Mouse (Mus musculus) colon, adult 2 months (tissue): ENCODE results near the gene Gzma. TPM values are rescaled to one million over a fixed set of nuclear protein-coding genes. Genes with fewer than 3 reads are reported as not detected.

Experiments used
- polyA plus RNA-seq: library from polyadenylated mRNA; depleted of rRNA; stranded (reverse); fragments of >200 nt; gene quantifications from 2 replicates; pipeline ENCODE4 v1.2.3, GENCODE M21; 2012; rRNA removed

The Gzma gene
- 0.27 and 0.45 TPM in 2 replicates for polyA plus RNA-seq

GRCm38 (mm10) chr13:113100879-113101278, at the start of gene Gzma:
TSS of gene Gzma (minus strand) at chr13:113100981.

GRCm38 (mm10) chr13:113046211-113046883, 54.4 kb downstream of the Gzma start, which contains the start of gene Gpx8:
TSS of gene Gpx8 (minus strand) at chr13:113046410.

Other genes starting within 250 kb of the Gzma start
- gene Mtrex, start 173.6 kb downstream of the Gzma start, polyA plus RNA-seq: 1.8 and 3.1 TPM in 2 replicates
- 1.6 and 1.7 TPM in 2 replicates for gene Dhx29, start 173.5 kb downstream of the Gzma start, polyA plus RNA-seq
- gene Ccno, start 113.2 kb downstream of the Gzma start, polyA plus RNA-seq: 0.28 and 0.67 TPM in 2 replicates
- not detected in 2 replicates for gene Mcidas, start 107.1 kb downstream of the Gzma start, polyA plus RNA-seq
- not detected in 2 replicates for gene Cdc20b, start 65.9 kb downstream of the Gzma start, polyA plus RNA-seq
- gene Gpx8, start 54.6 kb downstream of the Gzma start, polyA plus RNA-seq: 0.98 and 1.4 TPM in 2 replicates
- gene Esm1, start 108.7 kb upstream of the Gzma start, polyA plus RNA-seq: 2.2 and 2.9 TPM in 2 replicates
- not detected in 2 replicates for gene Gzmk, start 124.9 kb upstream of the Gzma start, polyA plus RNA-seq
- 0.29 and 0.46 TPM in 2 replicates for gene BC067074, start 192.2 kb upstream of the Gzma start, polyA plus RNA-seq